Mouse (Mus musculus) macrophage (primary cell): ENCODE measurements around the gene Creb1. TPM values are rescaled to one million over a fixed set of nuclear protein-coding genes. Genes with fewer than 3 reads are reported as not detected.
A peak's percentile ranks its signal among the peaks of the same experiment; 100 is the strongest.
"Not testable (repeated sequence)": the region's sequence is repeated elsewhere in the genome, so short reads cannot be mapped to it uniquely, and the experiment has no call there.

Experiments
- H3K27ac ChIP-seq: fragments of 350-480 bp; formaldehyde crosslinking; 2 replicates; pipeline ENCODE4 v1.9.0; 2021
- H3K36me3 ChIP-seq: fragments of 350-480 bp; formaldehyde crosslinking; 2 replicates; pipeline ENCODE4 v1.9.0; 2021; ENCODE audit errors: inconsistent target
- H3K4me3 ChIP-seq: fragments of 350-480 bp; formaldehyde crosslinking; 2 replicates; pipeline ENCODE4 v1.9.0; 2021; ENCODE audit errors: inconsistent target
- H3K79me2 ChIP-seq: fragments of 350-480 bp; formaldehyde crosslinking; 2 replicates; pipeline ENCODE4 v1.9.0; 2021; ENCODE audit errors: inconsistent target
- WGBS: methylation state at CpG from one replicate; pipeline ENCODE4 v1.1.7; 2026; ENCODE audit warnings: inconsistent platforms; ENCODE audit not compliant: missing documents; 5-methylcytosine and 5-hydroxymethylcytosine counted together
- polyA plus RNA-seq: library from polyadenylated mRNA; stranded (reverse); fragments of 250-400 nt; gene quantifications from 3 replicates; pipeline ENCODE4 v1.2.4, GENCODE M21; 2018; ENCODE audit warnings: inconsistent platforms

Gene Creb1
- polyA plus RNA-seq, 1 experiment from 2014 or later, result 16.4 TPM

DNA sequence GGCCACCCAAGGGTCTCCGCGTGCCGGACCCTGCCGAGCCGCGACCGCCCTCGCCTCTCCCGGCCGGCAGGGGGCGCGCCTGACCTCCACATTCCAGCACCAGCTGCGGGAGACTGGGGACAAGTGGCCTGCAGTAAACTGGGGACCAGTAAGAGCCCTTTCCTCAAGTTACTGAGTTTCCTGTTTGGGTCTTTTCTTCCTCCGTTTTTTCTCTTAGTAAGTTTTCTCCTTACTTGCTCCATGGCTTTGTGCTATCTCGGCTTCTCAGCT lies 85.2 kb downstream of the Creb1 start:
- Histone ChIP-seq H3K36me3 (peaks cover 13% of the 10 kb centered on the region; the same call in 1 of the 2 replicates), H3K27ac (peak overlapping the region; percentile 5; the same call in 1 of the 2 replicates), H3K4me3 (peak overlapping the region; percentile 74), H3K79me2 (no peaks in the 10 kb centered on the region)
- 0% methylated on average over 15 of the region's 15 CpGs for WGBS

DNA sequence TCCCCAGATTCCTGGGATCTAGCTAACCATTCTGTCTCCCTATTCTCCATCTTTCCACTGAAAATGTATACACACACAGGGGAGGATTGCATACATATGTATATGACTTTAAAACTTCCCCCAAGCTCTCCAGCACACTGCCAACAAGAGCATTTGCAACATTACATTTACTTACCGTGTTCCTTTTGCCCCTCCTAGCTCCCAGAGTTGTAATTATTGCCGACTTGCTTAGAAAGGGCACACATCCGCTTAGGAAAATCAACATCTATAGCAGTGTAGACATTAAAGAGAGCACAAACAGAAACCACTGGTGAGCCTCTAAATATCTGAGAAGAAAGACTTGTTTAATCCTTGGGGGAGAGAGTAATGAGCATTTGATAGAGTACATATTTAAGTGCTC lies 85.8 kb downstream of the Creb1 start:
- Histone ChIP-seq H3K79me2 (no peaks in the 10 kb centered on the region), H3K36me3 (peaks cover 12% of the 10 kb centered on the region; the same call in 1 of the 2 replicates), H3K4me3 (peak overlapping the region; percentile 74; the same call in 1 of the 2 replicates), H3K27ac (no peak overlapping the region)
- 35% methylated on average over 3 of the region's 3 CpGs for WGBS

DNA sequence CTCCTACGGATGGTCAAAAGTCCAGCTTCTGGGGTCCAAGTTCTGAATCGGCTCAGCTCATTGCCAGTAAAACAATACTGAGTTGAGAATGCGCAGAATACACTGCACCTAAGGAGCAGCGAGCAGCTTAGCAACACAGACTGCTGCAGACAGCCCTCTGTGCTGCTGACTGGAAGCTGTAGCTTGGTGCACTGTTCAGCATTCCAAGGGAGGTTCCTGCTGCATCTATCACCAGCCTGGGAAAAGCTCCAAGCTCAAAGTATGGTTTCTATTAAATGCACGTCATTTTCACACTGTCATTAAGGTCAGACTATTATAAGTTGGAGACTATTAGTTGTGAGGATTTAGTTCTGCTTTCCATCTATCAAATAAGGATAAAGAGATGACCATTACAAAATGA lies 88.7 kb downstream of the Creb1 start:
- 72% methylated on average over 5 of the region's 5 CpGs for WGBS
- Histone ChIP-seq H3K36me3 (no peaks in the 10 kb centered on the region), H3K4me3 (no peak overlapping the region), H3K79me2 (no peaks in the 10 kb centered on the region), H3K27ac (no peak overlapping the region)

DNA sequence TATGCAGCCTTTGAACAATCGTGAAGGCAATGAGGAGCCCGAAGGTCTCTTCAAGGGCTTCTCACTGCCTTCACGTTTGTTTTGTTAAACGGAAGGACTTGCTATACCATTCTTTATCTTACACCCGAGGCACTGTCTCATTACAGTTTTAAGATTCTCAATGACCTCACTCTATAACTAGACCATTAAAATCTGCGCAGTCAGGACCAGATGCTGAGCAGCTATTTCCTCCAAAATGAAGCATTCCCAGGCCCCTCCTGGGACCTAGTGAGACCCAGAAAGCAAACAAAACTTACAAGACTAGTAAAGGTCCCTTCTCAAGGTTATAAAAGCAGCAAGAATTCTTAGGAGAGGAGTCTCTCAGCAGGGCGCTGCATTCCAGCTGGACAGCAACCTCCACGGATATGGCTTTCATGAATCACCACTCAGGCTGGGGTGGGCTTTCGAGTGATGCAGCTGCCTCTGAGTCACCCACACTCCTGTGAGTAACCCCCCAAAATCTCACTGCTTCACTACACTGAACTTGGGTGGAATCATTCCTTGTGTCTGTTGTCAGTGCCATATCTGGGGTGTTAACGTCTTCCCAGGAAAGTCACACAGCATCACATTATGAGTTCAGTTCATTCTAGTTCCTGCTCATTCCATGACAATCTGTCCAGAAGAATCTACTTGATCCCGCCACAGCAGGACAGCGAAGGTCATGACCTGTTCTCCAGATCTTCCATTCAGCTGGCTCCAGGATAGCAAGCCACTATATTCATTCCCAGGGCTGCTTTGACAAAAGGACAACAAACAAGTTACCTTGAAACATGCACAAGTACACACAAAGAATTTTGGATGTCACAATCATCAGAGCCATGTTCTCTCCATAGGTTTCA lies 91.4 kb downstream of the Creb1 start:
- H3K36me3 ChIP-seq, result no peaks in the 10 kb centered on the region
- WGBS, result 93% methylated on average over 11 of the region's 12 CpGs
- H3K4me3 ChIP-seq, result no peak overlapping the region
- no peak overlapping the region for H3K27ac ChIP-seq
- H3K79me2 ChIP-seq, result no peaks in the 10 kb centered on the region

DNA sequence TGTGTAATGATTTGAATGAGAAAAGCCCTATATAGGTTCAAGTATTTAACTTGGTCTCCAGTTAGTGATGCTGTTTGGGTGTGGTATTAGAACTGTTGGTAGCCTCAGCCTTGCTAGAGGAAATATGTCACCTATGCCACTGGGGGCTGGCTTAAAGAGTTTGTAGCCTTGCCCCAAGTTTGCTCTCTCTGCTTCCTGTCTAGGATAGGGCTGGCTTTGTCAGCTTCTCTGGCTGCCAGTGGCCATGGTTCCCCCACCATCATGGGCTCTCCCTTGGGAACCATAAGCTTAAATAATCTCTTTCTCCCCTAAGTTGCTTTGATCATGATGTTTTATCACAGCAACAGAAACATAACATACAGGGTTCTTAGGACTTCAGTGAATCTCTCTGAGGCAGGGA lies 92.8 kb downstream of the Creb1 start:
- Histone ChIP-seq H3K36me3 (no peaks in the 10 kb centered on the region), H3K4me3 (no peak overlapping the region), H3K27ac (no peak overlapping the region), H3K79me2 (no peaks in the 10 kb centered on the region)

DNA sequence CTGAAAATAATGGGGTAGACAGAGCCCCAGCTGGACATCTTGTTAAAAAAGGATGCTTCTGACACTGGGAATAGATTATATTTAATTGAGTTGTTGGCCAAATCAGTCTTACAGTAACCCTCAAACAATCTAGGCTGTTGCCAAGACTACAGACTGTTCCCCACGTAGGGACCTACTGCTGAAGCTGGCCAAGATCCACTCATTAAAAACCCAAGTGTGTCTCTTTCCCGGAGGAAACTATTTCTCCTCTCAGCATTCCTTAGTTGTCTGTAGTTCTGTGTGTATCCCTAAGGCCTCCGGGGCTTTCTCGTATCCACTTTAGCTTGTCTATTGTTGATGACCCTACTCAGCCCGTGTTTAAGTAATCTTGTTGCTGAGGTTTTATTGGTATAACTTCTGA lies 99.1 kb downstream of the Creb1 start:
- Histone ChIP-seq H3K4me3 (no peak overlapping the region), H3K36me3 (no peaks in the 10 kb centered on the region), H3K79me2 (no peaks in the 10 kb centered on the region), H3K27ac (no peak overlapping the region)
- 96% methylated on average over 5 of the region's 5 CpGs for WGBS

DNA sequence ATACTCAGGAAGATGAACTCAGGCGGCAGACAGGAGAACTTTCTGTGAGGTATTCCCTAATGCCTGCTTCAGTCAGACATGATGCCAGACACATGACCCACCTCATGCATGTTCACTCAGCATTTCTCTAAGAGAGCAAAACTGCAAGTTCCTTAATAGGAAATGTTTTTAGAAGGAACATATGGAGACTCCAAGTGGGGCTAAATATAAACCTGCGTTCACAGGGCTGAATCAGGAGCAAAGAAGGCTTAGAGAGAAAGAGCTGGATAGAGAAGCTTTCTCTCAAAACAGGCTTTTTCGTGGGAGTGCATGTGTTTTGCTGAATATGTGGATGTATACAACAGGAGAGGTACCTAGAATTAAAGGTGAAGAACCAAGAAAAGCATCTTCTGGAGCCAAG lies 100.8 kb downstream of the Creb1 start:
- no peak overlapping the region for H3K27ac ChIP-seq
- H3K36me3 ChIP-seq, result no peaks in the 10 kb centered on the region
- no peaks in the 10 kb centered on the region for H3K79me2 ChIP-seq
- WGBS, result 84% methylated on average over 3 of the region's 3 CpGs
- H3K4me3 ChIP-seq, result no peak overlapping the region

DNA sequence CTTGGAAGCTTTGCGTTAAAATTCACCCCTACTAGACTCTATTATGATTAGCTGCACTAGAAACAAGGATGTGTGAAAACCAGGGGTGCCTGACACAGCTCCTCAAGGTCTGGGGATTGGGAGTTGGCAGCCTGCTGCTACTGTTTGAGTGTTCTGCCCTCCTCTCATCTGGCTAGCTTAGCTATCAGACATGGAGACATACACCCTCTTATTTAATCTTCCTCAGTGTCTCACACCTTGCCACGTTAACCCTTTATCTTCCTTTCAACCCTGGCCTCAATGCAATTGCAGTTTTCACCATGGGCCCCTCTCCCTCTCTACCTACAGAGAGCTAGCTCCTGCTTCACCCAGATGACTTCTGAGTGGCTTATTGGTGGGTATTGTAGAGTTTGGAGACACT lies 103.2 kb downstream of the Creb1 start:
- H3K79me2 ChIP-seq, result no peaks in the 10 kb centered on the region
- no peak overlapping the region for H3K27ac ChIP-seq
- no peaks in the 10 kb centered on the region for H3K36me3 ChIP-seq
- H3K4me3 ChIP-seq, result no peak overlapping the region
- WGBS, result 92% methylated on average over 2 of the region's 2 CpGs

DNA sequence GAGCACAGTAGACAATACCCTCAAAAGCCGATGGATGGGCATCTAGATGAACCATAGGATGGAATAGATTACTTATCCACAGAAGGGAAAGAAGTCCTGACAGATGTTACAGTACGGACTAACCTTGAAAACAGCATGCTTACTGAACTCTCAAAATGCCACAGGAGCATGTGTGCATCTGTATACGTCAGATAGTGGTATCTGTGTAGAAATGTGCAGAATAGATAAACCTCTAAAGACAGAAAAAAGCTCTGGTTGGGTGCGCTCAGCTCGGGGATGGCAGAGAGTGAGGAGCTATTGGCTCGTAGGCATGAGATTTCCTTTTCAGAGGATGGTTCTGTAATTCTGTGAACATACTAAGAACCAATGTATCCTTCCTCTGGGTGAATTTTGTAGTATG lies 106.8 kb downstream of the Creb1 start:
- Histone ChIP-seq H3K79me2 (no peaks in the 10 kb centered on the region), H3K36me3 (no peaks in the 10 kb centered on the region), H3K27ac (no peak overlapping the region), H3K4me3 (no peak overlapping the region)
- WGBS, result 91% methylated on average over 6 of the region's 6 CpGs

DNA sequence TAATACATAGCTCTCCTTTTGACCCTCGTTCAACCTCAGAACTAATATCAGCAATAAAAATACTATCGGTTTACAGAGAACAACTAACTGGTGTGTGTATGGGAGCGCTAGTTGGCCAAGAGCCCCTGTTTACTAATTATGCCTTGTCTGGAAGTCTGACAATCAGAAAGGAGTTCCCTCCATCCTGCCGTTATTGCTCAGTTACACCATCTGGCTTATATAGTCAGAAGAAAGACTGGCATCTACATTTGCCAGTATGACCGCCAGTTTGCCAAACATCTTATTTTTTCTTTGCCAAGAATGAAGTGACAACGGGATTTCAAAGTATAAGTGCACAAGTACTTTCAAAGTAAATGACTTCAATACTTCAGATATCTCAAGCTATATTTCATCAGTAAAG lies 108.6 kb downstream of the Creb1 start:
- WGBS, result 98% methylated on average over 6 of the region's 6 CpGs
- Histone ChIP-seq H3K4me3 (no peak overlapping the region), H3K27ac (no peak overlapping the region), H3K36me3 (no peaks in the 10 kb centered on the region), H3K79me2 (no peaks in the 10 kb centered on the region)

DNA sequence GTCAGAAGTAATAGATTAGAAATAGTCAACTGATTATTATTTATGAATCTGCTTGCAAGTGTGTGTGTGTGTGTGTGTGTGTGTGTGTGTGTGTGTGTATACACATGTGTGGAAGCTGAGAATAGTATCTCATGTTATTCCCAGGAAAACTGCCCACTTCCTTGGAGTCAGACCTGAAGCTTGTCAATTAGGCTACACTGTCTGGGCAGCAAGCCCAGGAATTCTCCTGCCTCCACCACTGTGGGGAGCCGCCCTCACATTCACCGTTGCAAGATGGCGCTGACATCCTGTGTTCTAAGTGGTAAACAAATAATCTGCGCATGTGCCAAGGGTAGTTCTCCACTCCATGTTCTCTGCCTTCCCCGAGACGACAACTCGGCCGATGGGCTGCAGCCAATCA lies 110.1 kb downstream of the Creb1 start:
- not testable (repeated sequence) for H3K36me3 ChIP-seq, H3K79me2 ChIP-seq, H3K27ac ChIP-seq, H3K4me3 ChIP-seq
- 88% methylated on average over 4 of the region's 8 CpGs for WGBS

DNA sequence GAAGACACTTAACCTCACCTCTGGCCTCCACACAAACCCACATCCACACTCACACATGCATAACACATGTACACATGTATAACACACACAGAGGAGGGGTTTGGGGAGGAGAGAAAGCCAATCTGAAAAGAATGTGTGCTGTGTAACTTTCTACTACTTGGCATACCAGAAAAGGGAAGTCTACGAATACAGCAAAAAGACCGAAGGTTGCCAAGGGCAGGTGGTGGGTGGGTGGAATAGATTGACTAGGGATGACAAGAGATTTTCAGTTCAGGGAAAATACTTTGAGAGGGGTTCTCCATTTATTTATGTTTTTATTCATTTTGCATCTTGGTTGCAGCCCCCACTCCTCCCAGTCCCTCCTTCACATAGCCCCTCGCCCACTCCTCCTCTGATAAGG lies 112.1 kb downstream of the Creb1 start:
- Histone ChIP-seq H3K27ac (no peak overlapping the region), H3K4me3 (no peak overlapping the region), H3K36me3 (no peaks in the 10 kb centered on the region), H3K79me2 (no peaks in the 10 kb centered on the region)
- WGBS, result 53% methylated on average over 3 of the region's 3 CpGs

DNA sequence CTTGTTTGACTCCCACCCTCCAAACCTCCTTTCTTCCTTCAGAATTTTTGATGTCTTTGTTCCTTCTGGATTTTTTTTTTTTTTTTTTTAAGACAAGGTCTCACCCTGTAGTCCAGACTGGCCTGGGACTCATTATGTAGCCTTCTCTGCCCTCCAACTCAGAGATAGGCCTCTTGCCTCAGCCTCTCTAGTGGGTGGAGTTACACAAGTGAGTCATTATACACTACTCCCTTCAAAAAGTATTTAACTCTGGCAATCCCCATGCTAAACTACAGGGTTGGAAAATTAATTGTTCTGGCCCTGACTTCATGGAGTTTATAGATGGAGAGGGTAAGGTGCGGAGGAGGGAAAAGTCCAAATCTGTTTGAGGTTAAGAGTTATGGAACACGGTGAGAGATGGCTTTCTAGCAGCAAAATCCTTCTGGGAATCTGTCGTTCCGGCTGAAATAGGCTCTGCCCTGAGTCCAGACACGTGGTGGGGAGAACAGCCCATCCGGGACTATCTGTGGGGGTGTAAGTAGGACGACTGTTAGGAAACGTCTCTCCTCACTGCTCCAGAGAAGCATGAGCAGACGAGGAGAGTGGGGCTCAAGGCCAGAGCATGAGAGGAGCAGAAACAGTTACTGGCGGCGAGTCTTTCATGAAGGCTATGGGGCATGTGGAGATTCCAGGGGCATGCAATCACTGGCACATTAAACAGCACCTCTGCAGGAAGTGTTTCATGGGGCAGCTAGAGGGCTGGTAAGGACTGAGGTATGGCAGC lies 117.1 kb downstream of the Creb1 start:
- Histone ChIP-seq H3K36me3 (no peaks in the 10 kb centered on the region), H3K79me2 (no peaks in the 10 kb centered on the region), H3K4me3 (no peak overlapping the region), H3K27ac (no peak overlapping the region)
- WGBS, result 93% methylated on average over 11 of the region's 11 CpGs

DNA sequence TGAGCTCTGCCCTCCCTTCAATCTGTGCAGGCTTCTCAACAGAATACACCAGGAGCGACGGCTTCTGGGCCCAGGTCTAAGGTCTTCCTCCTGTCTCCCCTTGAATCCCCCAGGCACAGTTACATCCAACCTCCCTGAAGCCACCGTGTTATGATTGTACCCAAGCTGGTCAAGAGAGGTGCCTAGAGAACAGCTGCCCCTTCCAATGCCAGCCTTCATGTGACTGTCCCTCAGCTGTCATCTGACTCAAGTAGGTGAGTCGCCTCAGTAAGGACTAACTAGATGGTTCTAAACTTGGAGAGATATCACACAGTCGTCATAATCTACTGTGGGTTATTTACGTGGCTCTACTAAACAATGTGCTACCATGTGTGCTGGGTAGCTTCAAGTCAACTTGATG lies 121.3 kb downstream of the Creb1 start:
- Histone ChIP-seq H3K27ac (no peak overlapping the region), H3K36me3 (no peaks in the 10 kb centered on the region), H3K79me2 (no peaks in the 10 kb centered on the region), H3K4me3 (no peak overlapping the region)
- WGBS, result 89% methylated on average over 6 of the region's 6 CpGs
